Mouse (Mus musculus): ENCODE measurements around the gene Dgkq.

Dgkq gene

DNA sequence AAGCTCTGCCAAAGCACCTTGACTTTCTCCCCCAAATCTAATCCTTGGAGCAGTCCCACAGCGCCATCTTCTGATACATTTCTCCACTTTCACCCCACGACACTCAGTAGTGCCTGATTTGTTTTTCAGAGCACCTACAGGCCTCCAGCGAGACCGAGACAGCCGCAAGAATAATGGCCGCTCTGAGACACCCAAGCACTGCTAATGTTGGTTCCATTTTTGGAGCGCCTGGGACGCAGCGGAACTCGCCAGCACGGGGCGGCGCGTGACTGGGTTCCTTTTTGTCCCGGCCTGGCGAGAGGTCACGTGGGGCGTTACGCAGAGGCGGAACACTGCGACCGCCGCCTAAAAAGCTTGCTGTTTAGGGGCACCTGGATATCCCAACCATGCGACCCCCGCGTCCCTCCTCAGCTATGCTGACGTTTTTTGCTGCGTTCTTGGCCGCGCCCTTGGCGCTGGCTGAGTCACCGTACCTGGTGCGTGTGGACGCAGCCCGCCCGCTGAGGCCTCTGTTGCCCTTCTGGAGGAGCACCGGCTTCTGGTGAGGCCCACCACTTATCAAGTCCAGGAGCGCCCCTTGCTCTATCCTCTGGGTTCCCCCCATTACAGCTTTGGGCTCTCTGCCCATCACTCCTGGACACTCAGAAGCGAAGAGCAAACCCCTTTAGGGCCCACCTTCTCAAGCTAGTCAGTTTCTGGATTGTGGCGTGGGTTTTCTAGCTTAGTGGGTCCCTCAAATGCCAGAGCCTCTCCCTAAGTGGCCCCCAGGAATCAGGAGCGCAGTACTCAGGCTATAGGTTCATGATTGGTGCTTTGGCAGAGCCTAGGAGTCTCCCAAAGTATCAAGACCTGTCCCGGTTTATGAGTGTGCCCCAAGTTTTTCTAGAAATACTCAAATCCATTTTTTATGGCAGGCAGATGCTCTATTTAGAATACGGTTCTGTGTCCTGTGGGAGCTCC is at the start of gene Dgkq:
Dgkq (minus strand) TSS at position 696 of the 960 bp plus-strand sequence.
- DNase-seq (ENCODE audit: low spot score): peak; percentile 85

- no peak for DNase-seq (ENCODE audit: low spot score)
Observed at GRCm38 (mm10) chr5:108718051-108718450, 48.6 kb upstream of the Dgkq start.

DNA sequence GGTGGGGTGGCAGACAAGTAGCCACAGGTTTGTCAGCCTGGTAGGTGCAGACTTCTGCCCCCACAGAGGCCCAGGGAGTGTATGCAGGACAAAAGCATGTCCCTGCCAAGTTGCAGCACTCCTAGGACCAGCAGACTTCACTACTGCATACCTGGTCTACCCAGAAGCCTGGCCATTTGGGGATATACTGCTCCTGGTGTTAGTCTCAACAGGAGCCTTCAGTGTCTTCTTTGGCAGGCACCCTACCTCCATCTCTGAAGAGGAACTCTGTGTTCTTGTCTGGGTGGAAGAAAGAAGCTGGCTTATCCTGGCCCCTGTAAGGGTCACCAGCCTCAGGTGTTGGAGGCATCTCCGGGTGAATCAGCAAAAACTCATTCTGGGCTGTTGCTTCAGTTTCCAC is 46.5 kb upstream of the Dgkq start:
- DNase-seq (ENCODE audit: low spot score): no peak

GRCm38 (mm10) chr5:108714149-108714548 is 44.7 kb upstream of the Dgkq start:
- no peak for DNase-seq (ENCODE audit: low spot score)

GRCm38 (mm10) chr5:108713691-108714090 is 44.2 kb upstream of the Dgkq start:
- DNase-seq (ENCODE audit: low spot score): no peak

GRCm38 (mm10) chr5:108713096-108713495 is 43.6 kb upstream of the Dgkq start:
- no peak for DNase-seq (ENCODE audit: low spot score)

DNA sequence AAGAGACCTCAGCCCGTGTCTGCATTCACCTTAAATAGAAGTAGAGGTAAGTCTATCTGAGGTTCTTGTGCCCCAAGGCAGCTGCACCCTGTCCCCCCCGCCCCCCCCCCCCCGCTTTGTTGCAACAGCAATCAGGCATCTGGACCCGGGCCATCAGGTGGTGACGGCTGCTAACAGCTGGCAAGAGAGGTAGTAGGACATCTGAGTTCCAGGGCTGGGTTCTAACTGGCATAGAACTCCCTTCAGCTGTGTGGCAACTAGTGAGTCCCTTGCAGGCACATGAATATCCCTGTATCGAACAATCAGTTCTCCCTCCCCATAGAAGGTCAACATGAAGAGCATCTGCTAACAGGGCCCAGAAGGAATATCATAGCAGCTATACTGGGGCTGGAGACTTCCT is 42.5 kb upstream of the Dgkq start:
- no peak for DNase-seq (ENCODE audit: low spot score)

- DNase-seq (ENCODE audit: low spot score): no peak
Observed at GRCm38 (mm10) chr5:108708981-108709731, 39.7 kb upstream of the Dgkq start.

DNA sequence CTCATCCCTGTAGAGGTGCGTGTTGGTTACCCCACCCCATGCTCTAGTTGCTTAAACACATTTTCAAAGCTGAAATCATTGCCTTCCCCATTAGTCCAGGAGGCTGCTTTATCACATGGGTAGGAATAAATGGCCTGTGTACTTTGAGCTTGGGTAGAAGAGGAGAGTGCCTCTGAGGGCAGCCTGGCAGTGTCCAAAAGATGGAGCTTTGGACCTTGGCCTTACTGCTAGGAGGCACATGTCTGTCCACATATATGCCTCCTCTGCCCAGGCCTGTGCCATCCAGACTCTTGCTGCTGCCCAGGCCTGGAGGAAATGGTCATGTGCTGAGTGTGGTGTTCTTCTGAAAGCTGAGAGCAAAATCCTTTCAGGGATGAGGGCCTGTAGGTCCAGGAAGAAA is 38.9 kb upstream of the Dgkq start:
- DNase-seq (ENCODE audit: low spot score): no peak

- no peak for DNase-seq (ENCODE audit: low spot score)
Observed at GRCm38 (mm10) chr5:108707758-108708157, 38.3 kb upstream of the Dgkq start.

GRCm38 (mm10) chr5:108703754-108704626 is 34.5 kb upstream of the Dgkq start:
- no peak for DNase-seq (ENCODE audit: low spot score)

GRCm38 (mm10) chr5:108701341-108702021 is 32.0 kb upstream of the Dgkq start:
- DNase-seq (ENCODE audit: low spot score): no peak

DNA sequence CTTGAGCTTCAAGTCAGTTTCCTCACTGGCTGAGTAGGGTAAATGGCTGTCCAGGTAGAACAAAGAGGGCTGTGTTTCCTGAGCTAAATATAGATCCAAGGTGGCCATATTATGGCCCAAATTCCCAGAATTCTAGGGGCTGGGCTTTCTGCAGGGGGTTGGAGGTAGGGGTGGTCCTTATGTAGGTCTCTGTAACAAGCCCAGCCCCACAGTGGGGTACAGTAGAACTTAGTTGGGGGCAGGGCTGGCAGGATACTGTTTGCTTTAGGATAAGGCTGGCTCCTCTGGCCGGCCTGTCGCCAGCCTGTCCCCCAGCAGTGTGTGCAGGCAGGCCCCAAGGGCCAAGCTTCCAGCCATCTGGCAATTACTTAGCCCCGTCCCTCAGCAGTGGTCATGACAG is 30.9 kb upstream of the Dgkq start:
- no peak for DNase-seq (ENCODE audit: low spot score)

DNA sequence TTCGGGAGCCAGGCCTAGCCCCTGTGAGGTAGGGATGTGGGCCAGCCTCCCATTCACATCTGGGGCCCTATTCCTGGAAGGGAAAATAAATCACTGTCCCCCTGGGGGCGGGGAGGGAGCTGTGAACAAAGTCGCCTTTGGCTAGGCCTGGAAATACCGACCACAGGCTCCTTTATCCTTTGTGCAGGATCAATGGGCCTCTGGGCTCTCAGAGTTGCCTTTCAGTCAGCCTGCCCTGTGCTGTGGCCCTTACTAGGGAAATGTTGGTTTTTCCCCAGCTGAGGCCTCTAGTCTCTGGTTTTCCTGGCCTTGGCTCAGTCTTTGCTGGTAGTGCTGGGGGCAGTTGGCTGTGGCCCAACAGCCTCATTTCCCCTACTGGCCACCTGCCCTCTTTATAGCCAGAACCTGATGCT is 27.9 kb upstream of the Dgkq start:
- DNase-seq (ENCODE audit: low spot score): no peak

DNA sequence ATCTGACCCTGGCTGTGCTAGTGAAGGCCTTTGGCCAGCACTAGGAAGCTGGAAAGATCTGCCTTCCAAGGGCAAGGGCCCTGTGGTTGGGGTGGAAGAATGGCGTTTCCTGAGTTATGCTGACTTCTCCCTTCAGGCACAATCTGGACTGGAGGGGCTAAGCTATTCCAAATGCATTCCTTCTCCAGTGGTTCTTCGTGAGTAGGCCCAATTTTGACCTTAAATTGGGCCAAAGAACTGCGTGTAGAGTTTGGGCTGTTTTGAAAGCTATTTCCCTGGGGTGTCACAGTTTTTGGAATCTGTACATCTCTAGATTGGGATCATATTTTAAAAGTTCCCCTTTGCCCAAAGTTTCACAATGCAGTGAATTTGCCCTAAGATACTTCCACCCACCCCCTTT is 27.1 kb upstream of the Dgkq start:
- no peak for DNase-seq (ENCODE audit: low spot score)

GRCm38 (mm10) chr5:108695861-108696260 is 26.4 kb upstream of the Dgkq start:
- DNase-seq (ENCODE audit: low spot score): no peak

- peak; percentile 18 for DNase-seq (ENCODE audit: low spot score)
Observed at GRCm38 (mm10) chr5:108694352-108695261, 25.1 kb upstream of the Dgkq start.

DNA sequence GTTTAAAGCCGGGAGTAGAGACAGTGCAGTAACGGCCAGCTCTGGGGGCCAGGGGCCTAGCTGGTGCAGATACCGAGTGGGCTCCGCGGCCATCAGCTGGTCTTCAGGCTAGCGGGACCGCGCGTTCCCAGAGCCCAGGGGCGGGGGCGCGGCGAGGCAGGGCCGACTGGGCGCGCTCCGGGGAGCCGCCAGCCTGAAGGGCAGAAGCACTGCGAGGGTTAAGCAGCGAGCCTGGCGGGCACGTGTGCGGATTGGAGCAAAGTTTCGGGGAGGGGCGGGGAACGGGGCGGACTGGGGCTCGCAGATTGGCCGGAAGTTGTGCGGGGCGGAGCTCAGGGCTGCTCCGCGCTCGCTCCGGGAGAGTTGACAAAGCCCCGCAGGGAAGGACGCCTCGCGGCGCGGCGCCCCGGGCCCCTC is 24.4 kb upstream of the Dgkq start:
- DNase-seq (ENCODE audit: low spot score): peak; percentile 84

GRCm38 (mm10) chr5:108692271-108692670 is 22.8 kb upstream of the Dgkq start, which contains the start of gene Fgfrl1:
TSS of gene Fgfrl1 (plus strand) at chr5:108692382.
- DNase-seq (ENCODE audit: low spot score): peak; percentile 68

DNA sequence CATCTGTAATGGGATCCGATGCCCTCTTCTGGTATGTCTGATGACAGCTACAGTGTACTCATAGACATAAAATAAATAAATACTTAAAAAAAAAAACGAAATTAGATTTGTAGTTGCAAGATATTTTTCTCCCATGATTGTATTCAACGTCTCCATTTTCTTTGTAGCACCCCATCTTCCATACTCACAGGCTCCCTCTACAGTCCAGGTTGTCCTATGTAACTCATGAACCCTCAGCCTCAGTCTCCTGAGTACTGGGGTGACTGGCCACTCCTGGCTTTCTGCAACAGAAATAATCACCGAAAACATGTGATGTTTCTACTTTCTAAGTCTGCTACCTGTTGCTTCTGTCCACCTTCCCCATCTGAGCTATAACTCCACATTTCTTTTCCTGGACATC is 21.7 kb upstream of the Dgkq start:
- DNase-seq (ENCODE audit: low spot score): no peak
